Mouse (Mus musculus): ENCODE data around the gene Rspry1.

- no peak for TF ChIP-seq CTCF (IDR thresholded peaks at IDR 0.05; ENCODE audit: low read depth)
- TF ChIP-seq EP300 (optimal IDR thresholded peaks at IDR 0.05): no peak
These were observed 104.0 kb downstream of the Rspry1 start for GRCm38 (mm10) chr8:94705581-94706245.

Measured in stomach, postnatal 0 days (tissue).